Mouse (Mus musculus) embryonic facial prominence, embryonic 15.5 days (tissue): ENCODE results near the gene Rfx5. TPM values are rescaled to one million over a fixed set of nuclear protein-coding genes. Genes with fewer than 3 reads are reported as not detected.
"Not testable (repeated sequence)": the region's sequence is repeated elsewhere in the genome, so short reads cannot be mapped to it uniquely, and the experiment has no call there.

Experiments used
- ATAC-seq: fragments of 200-750 bp; cut with Nextera tagmentation; 2 replicates; pipeline ENCODE4 v1.8.0; 2017; ENCODE audit warnings: low read depth, moderate TSS enrichment; ENCODE audit not compliant: insufficient number of reproducible peaks, low FRiP score, low TSS enrichment
- H3K27ac ChIP-seq: fragments of 300-500 bp; sonication (generic); replicated peaks from 2 replicates; pipeline ENCODE4 v1.5.1; 2015; ENCODE audit warnings: mild to moderate bottlenecking, inconsistent platforms
- H3K27me3 ChIP-seq: fragments of 300-500 bp; sonication (generic); 2 replicates; pipeline ENCODE4 v1.6.1; 2015; ENCODE audit warnings: inconsistent platforms
- H3K36me3 ChIP-seq: fragments of 300-500 bp; sonication (generic); 2 replicates; pipeline ENCODE4 v1.6.1; 2015; ENCODE audit warnings: mild to moderate bottlenecking, inconsistent platforms
- H3K4me1 ChIP-seq: fragments of 300-500 bp; sonication (generic); 2 replicates; pipeline ENCODE4 v1.6.1; 2015; ENCODE audit warnings: inconsistent platforms
- H3K4me2 ChIP-seq: fragments of 300-500 bp; sonication (generic); replicated peaks from 2 replicates; pipeline ENCODE4 v1.6.1; 2015; ENCODE audit warnings: mild to moderate bottlenecking, inconsistent platforms
- H3K4me3 ChIP-seq: fragments of 300-500 bp; sonication (generic); replicated peaks from 2 replicates; pipeline ENCODE4 v1.5.1; 2015; ENCODE audit warnings: mild to moderate bottlenecking, inconsistent platforms
- H3K9ac ChIP-seq: fragments of 300-500 bp; sonication (generic); 2 replicates; pipeline ENCODE4 v1.6.1; 2015; ENCODE audit warnings: inconsistent platforms
- H3K9me3 ChIP-seq: fragments of 300-500 bp; sonication (generic); replicated peaks from 2 replicates; pipeline ENCODE4 v1.6.1; 2016; ENCODE audit warnings: inconsistent platforms
- WGBS: fragments of 180-500 bp; shearing (Covaris S2); methylation state at CpG from one replicate; pipeline ENCODE4 v1.1.7; 2015; 5-methylcytosine and 5-hydroxymethylcytosine counted together
- polyA plus RNA-seq: library from polyadenylated mRNA; unstranded; fragments of >200 nt; fragmentation: Nextera tagmentation; extraction: Ambion mirVana; gene quantifications from 2 replicates; pipeline ENCODE4 v1.2.1, GENCODE M21; 2015

Gene Rfx5
- polyA plus RNA-seq, 1 experiment from 2014 or later: 11.0 TPM

DNA sequence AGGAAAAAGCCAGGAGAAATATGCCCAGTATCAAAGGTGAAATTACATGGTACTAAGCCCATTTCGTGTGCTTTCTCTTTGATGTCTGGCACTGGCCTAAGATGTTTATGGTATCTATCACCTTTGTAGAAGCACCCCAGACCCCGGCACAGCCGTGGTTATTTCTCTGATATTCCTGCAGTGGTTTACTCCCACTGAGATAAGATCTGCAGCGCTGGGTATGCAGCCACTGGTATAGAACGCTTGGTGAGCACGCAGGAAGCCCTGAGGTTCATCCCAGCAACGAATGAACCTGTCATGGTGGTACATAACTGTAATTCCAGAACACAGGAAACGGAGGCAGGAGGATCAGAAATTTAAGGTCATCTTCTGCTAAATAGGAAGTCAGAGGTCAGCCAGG lies 29.2 kb upstream of the Rfx5 start:
- H3K4me3 ChIP-seq: no peak overlapping the region
- no peak for ATAC-seq
- no peaks in the 10 kb centered on the region for H3K36me3 ChIP-seq
- H3K4me2 ChIP-seq: no peak overlapping the region
- H3K9me3 ChIP-seq: no peaks in the 10 kb centered on the region
- no peak overlapping the region for H3K9ac ChIP-seq
- H3K4me1 ChIP-seq: no peaks in the 10 kb centered on the region
- no peaks in the 10 kb centered on the region for H3K27me3 ChIP-seq
- WGBS: 61% methylated on average over 8 of the region's 8 CpGs
- no peak overlapping the region for H3K27ac ChIP-seq

- not testable (repeated sequence) for H3K27ac ChIP-seq, H3K4me3 ChIP-seq, H3K9me3 ChIP-seq, H3K4me2 ChIP-seq, H3K9ac ChIP-seq, H3K36me3 ChIP-seq, H3K4me1 ChIP-seq, H3K27me3 ChIP-seq, ATAC-seq
- WGBS: 42% methylated on average over 4 of the region's 4 CpGs
These were observed 27.6 kb upstream of the Rfx5 start for GRCm38 (mm10) chr3:94926301-94926736.

- H3K9ac ChIP-seq, H3K4me3 ChIP-seq, H3K27ac ChIP-seq, H3K4me2 ChIP-seq, ATAC-seq, H3K27me3 ChIP-seq, H3K9me3 ChIP-seq, H3K36me3 ChIP-seq: not testable (repeated sequence)
- peaks cover 11% of the 10 kb centered on the region for H3K4me1 ChIP-seq
- 88% methylated on average over 4 of the region's 4 CpGs for WGBS
These were observed 24.9 kb upstream of the Rfx5 start for GRCm38 (mm10) chr3:94928979-94929378.

DNA sequence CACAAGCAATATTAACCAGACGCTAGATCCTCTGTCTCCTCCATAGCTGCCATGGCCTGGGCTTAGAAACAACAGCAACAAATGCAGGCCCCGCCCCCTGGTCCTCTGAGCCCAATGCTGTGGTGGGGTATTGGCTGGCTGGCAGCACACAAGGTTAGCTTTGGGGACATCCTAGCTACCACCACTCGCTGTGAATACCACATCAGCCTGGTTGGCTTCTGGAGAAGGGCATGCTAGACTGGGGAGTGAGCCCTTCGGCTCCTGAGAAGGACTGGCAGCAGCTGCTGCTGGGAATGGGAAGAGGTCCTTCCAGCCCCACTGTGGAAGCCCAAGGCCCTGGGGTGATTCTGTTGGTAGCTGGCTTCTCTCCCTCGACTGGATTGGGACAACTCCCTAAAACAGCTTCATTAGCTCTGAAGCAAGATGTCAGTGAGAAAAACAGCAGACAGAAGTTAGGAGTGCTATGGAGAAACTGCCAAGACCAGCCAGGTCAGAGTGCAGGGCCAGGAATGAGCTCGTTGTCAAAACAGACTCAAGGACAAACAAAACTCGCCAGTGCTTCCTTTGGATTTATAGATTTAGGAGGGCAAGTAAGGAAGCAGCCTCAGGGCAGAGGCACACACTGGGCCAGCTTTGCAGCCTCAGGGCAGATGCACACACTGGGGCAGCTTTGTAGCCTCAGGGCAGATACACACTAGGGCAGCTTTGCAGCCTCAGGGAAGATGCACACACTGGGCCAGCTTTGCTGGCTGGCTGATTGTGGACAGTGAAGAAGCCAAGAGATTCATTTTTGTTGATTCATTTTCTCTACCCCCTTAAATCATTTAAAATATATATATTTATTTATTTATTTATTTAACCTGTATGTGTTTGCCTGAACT lies 23.2 kb upstream of the Rfx5 start:
- not testable (repeated sequence) for H3K36me3 ChIP-seq, H3K9me3 ChIP-seq, ATAC-seq, H3K27ac ChIP-seq, H3K9ac ChIP-seq, H3K4me3 ChIP-seq, H3K27me3 ChIP-seq, H3K4me2 ChIP-seq
- H3K4me1 ChIP-seq: peaks cover 11% of the 10 kb centered on the region
- WGBS: 42% methylated on average over 7 of the region's 7 CpGs

GRCm38 (mm10) chr3:94931427-94932082 lies 22.3 kb upstream of the Rfx5 start:
- not testable (repeated sequence) for H3K9me3 ChIP-seq, H3K4me2 ChIP-seq, H3K36me3 ChIP-seq, H3K4me3 ChIP-seq, H3K9ac ChIP-seq, H3K27ac ChIP-seq, ATAC-seq, H3K27me3 ChIP-seq
- H3K4me1 ChIP-seq: peaks cover 11% of the 10 kb centered on the region
- 74% methylated on average over 10 of the region's 10 CpGs for WGBS

DNA sequence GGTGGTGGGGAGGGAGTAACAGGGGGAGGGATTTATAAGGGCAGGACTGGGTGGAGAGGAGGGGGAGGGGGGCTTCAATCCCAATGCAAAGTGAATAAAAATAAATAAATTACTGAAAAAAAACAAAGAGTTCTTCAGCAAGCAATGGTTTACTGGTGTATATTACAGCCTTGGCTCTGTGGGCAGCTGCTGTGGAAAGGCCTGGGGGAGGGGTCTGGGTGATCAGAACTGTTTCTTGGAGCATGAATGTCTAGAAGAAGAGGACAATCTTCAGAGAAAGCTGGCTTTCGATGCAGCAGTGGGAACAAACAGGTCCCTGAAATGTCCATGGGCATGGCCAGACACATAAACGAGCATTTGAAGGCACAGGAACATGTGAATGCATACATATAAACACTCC lies 21.6 kb upstream of the Rfx5 start:
- H3K4me2 ChIP-seq: not testable (repeated sequence)

DNA sequence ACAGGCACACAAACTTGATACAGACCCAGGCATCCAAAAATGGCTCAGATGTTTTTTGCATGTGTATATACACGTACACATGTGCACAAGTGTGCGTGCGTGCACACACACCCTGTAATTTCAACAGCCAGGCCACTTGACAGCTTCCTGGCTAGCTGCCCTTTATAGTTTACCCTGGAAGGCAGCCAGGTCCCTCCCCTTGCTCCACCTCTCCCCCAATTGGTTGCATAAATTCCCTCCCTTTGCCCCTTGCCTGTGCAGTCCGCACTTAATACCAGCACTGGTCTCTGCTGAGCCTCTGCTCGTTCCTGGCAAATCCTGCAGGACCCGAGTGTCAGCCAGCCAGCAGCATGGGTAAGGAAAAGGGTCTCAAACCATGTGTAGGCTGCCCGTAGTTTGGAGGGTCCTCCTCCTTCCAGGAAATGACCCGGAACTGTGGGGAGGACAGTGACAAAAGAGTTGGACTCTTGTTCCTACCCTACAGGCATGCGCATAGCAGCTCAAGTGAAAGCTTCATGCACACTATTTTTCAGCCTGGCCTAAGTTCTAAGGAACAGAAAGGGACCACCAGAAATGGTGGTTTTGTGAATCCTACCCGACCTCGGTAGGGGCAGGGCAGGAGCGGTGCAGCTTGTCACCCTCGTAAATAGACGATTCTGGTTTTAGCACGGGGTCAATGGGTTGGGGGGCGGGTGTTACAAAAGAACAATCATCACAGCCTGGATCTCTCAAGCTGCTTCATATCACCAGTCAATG lies 20.9 kb upstream of the Rfx5 start, which contains the start of gene Selenbp1:
Gene Selenbp1, plus strand, starts transcription at position 248 of the 756 bp plus-strand sequence.
- Histone ChIP-seq H3K36me3 (no peaks in the 10 kb centered on the region), H3K4me3 (peak within 1 kb of the TSS; percentile 37), H3K4me1 (peaks cover 11% of the 10 kb centered on the region), H3K9ac (no peak within 1 kb of the TSS), H3K9me3 (no peaks in the 10 kb centered on the region), H3K27ac (peak within 1 kb of the TSS; percentile 85), H3K4me2 (peak within 1 kb of the TSS; percentile 49), H3K27me3 (no peaks in the 10 kb centered on the region)
- WGBS: 23% methylated on average over 16 of the region's 16 CpGs
- peak; percentile 78 for ATAC-seq

More for the DNA sequence above, 21.6 kb upstream of the Rfx5 start:
- H3K36me3 ChIP-seq, H3K9me3 ChIP-seq, H3K27me3 ChIP-seq, H3K9ac ChIP-seq, H3K4me3 ChIP-seq: not testable (repeated sequence)
- peaks cover 11% of the 10 kb centered on the region for H3K4me1 ChIP-seq
- peak; percentile 32; the same call in 1 of the 2 replicates for ATAC-seq
- 46% methylated on average over 2 of the region's 2 CpGs for WGBS
- peak overlapping the region; percentile 85 for H3K27ac ChIP-seq

DNA sequence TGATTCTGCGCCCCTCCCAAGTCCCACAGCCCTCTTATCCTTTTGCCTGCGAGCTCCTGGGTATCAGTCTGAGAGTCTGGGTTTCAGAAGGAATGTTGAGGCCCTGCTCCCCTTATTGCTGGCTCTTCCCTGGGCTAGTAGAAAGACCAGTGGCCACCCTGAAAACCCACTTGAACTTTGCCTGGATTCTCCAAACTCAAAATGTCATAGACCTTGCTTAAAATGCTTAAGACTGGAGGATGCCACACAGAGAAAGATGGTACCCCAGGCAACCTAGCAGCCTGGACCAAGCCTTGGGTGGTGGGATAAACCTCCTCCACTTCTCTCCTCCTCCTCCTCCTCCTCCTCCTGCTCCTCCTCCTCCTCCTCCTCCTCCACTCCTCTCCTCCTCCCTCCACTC lies 20.3 kb upstream of the Rfx5 start:
- H3K4me1 ChIP-seq: peaks cover 11% of the 10 kb centered on the region
- H3K9me3 ChIP-seq, H3K36me3 ChIP-seq, H3K4me3 ChIP-seq, H3K27ac ChIP-seq, H3K4me2 ChIP-seq, ATAC-seq, H3K27me3 ChIP-seq, H3K9ac ChIP-seq: not testable (repeated sequence)
- WGBS: no CpG with 5 or more reads among the region's 2 CpGs

DNA sequence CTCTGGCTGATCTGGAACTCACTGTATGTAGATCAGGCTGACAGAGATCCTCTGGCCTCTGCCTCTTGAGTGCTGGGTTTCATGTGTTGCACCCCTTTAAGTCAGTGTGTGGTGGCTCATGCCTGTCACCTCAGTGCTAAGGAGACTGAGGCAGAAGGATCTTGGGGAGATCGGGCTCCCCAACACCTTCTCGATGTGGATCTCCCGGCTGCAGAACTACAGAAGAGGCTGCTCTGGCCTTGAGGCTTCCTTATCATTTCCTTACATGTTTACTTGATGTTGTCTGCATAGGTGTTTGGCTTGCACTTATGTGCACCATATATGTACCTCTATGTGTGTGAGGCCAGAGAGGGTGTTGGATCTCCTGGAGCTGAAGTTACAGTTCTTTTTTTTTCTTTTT lies 19.3 kb upstream of the Rfx5 start:
- 93% methylated on average over 3 of the region's 3 CpGs for WGBS
- not testable (repeated sequence) for H3K36me3 ChIP-seq, H3K4me2 ChIP-seq, H3K9ac ChIP-seq, H3K9me3 ChIP-seq, H3K27me3 ChIP-seq, ATAC-seq, H3K4me3 ChIP-seq, H3K27ac ChIP-seq
- H3K4me1 ChIP-seq: peaks cover 11% of the 10 kb centered on the region

GRCm38 (mm10) chr3:94935332-94935731 lies 18.5 kb upstream of the Rfx5 start:
- ATAC-seq, H3K27me3 ChIP-seq, H3K4me2 ChIP-seq, H3K9me3 ChIP-seq, H3K9ac ChIP-seq, H3K27ac ChIP-seq, H3K4me3 ChIP-seq, H3K36me3 ChIP-seq: not testable (repeated sequence)
- WGBS: 82% methylated on average over 3 of the region's 3 CpGs
- H3K4me1 ChIP-seq: peaks cover 11% of the 10 kb centered on the region

DNA sequence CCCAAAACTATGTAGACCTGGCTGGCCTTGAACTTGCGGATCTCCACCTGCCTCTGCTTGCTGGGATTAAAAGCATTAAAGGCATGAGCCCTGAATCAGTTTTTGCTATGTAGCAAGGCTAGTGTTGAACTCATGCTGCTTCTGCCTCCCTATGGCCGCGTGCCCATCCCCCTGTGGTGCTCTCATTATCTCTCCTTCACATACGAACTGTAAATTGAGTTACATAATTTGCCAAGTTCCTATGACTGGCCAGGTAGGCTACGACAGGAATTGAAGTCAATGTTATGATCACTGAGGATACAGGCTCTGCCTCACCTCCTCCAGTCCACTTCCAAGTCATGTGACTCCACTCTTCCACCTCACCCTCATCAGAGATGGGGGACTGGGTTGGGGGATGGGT lies 17.7 kb upstream of the Rfx5 start:
- H3K4me1 ChIP-seq: peaks cover 11% of the 10 kb centered on the region
- 82% methylated on average over 5 of the region's 5 CpGs for WGBS
- H3K9ac ChIP-seq, H3K27ac ChIP-seq, H3K9me3 ChIP-seq, H3K4me3 ChIP-seq, H3K36me3 ChIP-seq, H3K27me3 ChIP-seq, ATAC-seq, H3K4me2 ChIP-seq: not testable (repeated sequence)
